Comparison of ENCODE assay signal across 8 mouse cellular contexts in genomic region chr1:135700605-135701004, GRCm38 (mm10). TPM values are rescaled to one million over a fixed set of nuclear protein-coding genes. Genes with fewer than 3 reads are reported as not detected.
DNase-seq lines count a peak whose midpoint lies in the region; ATAC-seq and TF ChIP-seq lines count a peak whose summit lies in the region.

No protein-coding gene starts in this region.

- TF ChIP-seq CTCF in ES-Bruce4 (IDR thresholded peaks at IDR 0.05; ENCODE audit: low read depth, low read length) = peak; percentile 85
- TF ChIP-seq CTCF in bone marrow, adult 2 months (IDR thresholded peaks at IDR 0.05; ENCODE audit: control insufficient read depth, insufficient read depth, low read length) = peak; percentile 88

- H3K36me3 ChIP-seq in ES-Bruce4 (ENCODE audit: control insufficient read depth, insufficient read depth, low read length, poor library complexity, severe bottlenecking) = no peaks in the 10 kb centered on the region
- no peaks in the 10 kb centered on the region for H3K36me3 ChIP-seq in forebrain, embryonic 10.5 days (replicated peaks)
- no peaks in the 10 kb centered on the region for H3K36me3 ChIP-seq in hindbrain, embryonic 11.5 days (ENCODE audit: control insufficient read depth, insufficient read depth, low read length)

- H3K27ac ChIP-seq in ES-Bruce4 (ENCODE audit: insufficient read depth, low read length) = no peak overlapping the region
- H3K27ac ChIP-seq in bone marrow, adult 2 months (ENCODE audit: control insufficient read depth, insufficient read depth, low read depth, low read length, poor library complexity) = no peak overlapping the region
- H3K27ac ChIP-seq in forebrain, embryonic 10.5 days = no peak overlapping the region
- no peak overlapping the region for H3K27ac ChIP-seq in hindbrain, embryonic 11.5 days (ENCODE audit: low read depth, low read length)

- no peak overlapping the region for H3K4me3 ChIP-seq in ES-Bruce4 (ENCODE audit: low read depth, low read length)
- H3K4me3 ChIP-seq in bone marrow, adult 2 months (replicated peaks; ENCODE audit: control insufficient read depth, low read depth, low read length) = no peak overlapping the region
- H3K4me3 ChIP-seq in forebrain, embryonic 10.5 days = no peak overlapping the region
- no peak overlapping the region for H3K4me3 ChIP-seq in hindbrain, embryonic 11.5 days (ENCODE audit: low read depth, low read length)

- peak; percentile 86 for DNase-seq in forebrain, embryonic 10.5 days (ENCODE audit: extremely low spot score, low spot score)
- DNase-seq in hindbrain, embryonic 11.5 days (ENCODE audit: low spot score) = peak; percentile 91
- DNase-seq in left cerebral cortex, adult 18-20 months (ENCODE audit: low spot score in 2 of 2) = peak; percentile 78 to 82
- DNase-seq in right cerebral cortex, postnatal 14 days = peak; percentile 87
- DNase-seq in yolk sac, embryonic 10.5 days (ENCODE audit: low spot score) = peak; percentile 54

- no peak for TF ChIP-seq POLR2A in ES-Bruce4 (IDR thresholded peaks at IDR 0.05; ENCODE audit: insufficient read depth, low read length)
- TF ChIP-seq POLR2A in bone marrow, adult 2 months (IDR thresholded peaks at IDR 0.05; ENCODE audit: borderline replicate concordance, control insufficient read depth, low read depth, low read length) = no peak

- no peak overlapping the region for H3K4me2 ChIP-seq in hindbrain, embryonic 11.5 days (replicated peaks; ENCODE audit: low read depth, low read length)

- no peak for TF ChIP-seq EP300 in ES-Bruce4 (IDR thresholded peaks at IDR 0.05; ENCODE audit: insufficient read depth, low read depth, low read length)

- H3K9ac ChIP-seq in ES-Bruce4 (ENCODE audit: low read depth, poor library complexity, severe bottlenecking) = no peak overlapping the region
- no peak overlapping the region for H3K9ac ChIP-seq in hindbrain, embryonic 11.5 days (ENCODE audit: low read depth, low read length)

- H3K4me1 ChIP-seq in ES-Bruce4 (ENCODE audit: control insufficient read depth, insufficient read depth, low read length) = peaks cover 4% of the 10 kb centered on the region
- peaks cover 1% of the 10 kb centered on the region for H3K4me1 ChIP-seq in bone marrow, adult 2 months (ENCODE audit: control insufficient read depth, insufficient read depth, low read length)
- peaks cover 18% of the 10 kb centered on the region for H3K4me1 ChIP-seq in forebrain, embryonic 10.5 days
- peaks cover 4% of the 10 kb centered on the region; the same call in 1 of the 2 replicates for H3K4me1 ChIP-seq in hindbrain, embryonic 11.5 days (replicated peaks; ENCODE audit: control insufficient read depth, insufficient read depth, low read length)

- H3K27me3 ChIP-seq in ES-Bruce4 (ENCODE audit: control insufficient read depth, insufficient read depth, low read length, poor library complexity, severe bottlenecking) = no peaks in the 10 kb centered on the region
- H3K27me3 ChIP-seq in forebrain, embryonic 10.5 days (ENCODE audit: poor library complexity, severe bottlenecking) = peaks cover 37% of the 10 kb centered on the region
- peaks cover 2% of the 10 kb centered on the region; the same call in 1 of the 2 replicates for H3K27me3 ChIP-seq in hindbrain, embryonic 11.5 days (ENCODE audit: control insufficient read depth, insufficient read depth, low read length)

- ATAC-seq in hindbrain, embryonic 11.5 days (ENCODE audit: low FRiP score) = peak; percentile 34; the same call in 1 of the 2 replicates
- peak; percentile 88 for ATAC-seq in megakaryocyte, adult 5-6 weeks (ENCODE audit: poor library complexity, severe bottlenecking)

- 2% methylated on average over 7 of the region's 7 CpGs for WGBS in bone marrow, adult 2 months
- 2% methylated on average over 7 of the region's 7 CpGs for WGBS in forebrain, embryonic 10.5 days
- WGBS in hindbrain, embryonic 11.5 days = 3% methylated on average over 7 of the region's 7 CpGs

- no peaks in the 10 kb centered on the region for H3K9me3 ChIP-seq in ES-Bruce4 (replicated peaks; ENCODE audit: control insufficient read depth, insufficient read depth, low read length, poor library complexity, severe bottlenecking)
- H3K9me3 ChIP-seq in forebrain, embryonic 10.5 days = 0 out of 2 replicates have a peak, but pooled peaks cover 2% of the 10 kb centered on the region
- no peaks in the 10 kb centered on the region for H3K9me3 ChIP-seq in hindbrain, embryonic 11.5 days (ENCODE audit: control insufficient read depth, low read length)

RNA-seq across cellular contexts. Expression of gene Csrp1, which starts 19.3 kb away (rescaled TPM):
- 178 and 190 TPM in 2 replicates for polyA plus RNA-seq in ES-Bruce4 (2011; ENCODE audit: insufficient read depth, insufficient read length, low read depth, missing spikeins)
- 61.5 and 109 TPM in 2 replicates for polyA plus RNA-seq in bone marrow, adult 2 months (2011; ENCODE audit: insufficient read depth, insufficient read length, low replicate concordance, missing spikeins)
- polyA plus RNA-seq in forebrain, embryonic 10.5 days (2016; fragmentation: Nextera tagmentation; extraction: Ambion mirVana) = 41.9 and 42.0 TPM in 2 replicates
- polyA plus RNA-seq in hindbrain, embryonic 11.5 days (2014; fragmentation: Nextera tagmentation; extraction: Ambion mirVana) = 42.2 and 42.8 TPM in 2 replicates
- 100 to 1,000 TPM; 219 to 238 TPM for total RNA-seq in left cerebral cortex, adult 18-20 months (2021)
- total RNA-seq in megakaryocyte, adult 5-6 weeks (2015) = 86.2 and 87.6 TPM in 2 replicates
- total RNA-seq in megakaryocyte, adult 5-6 weeks (2017) = 99.9 and 100 TPM in 2 replicates
